18 mouse cellular contexts compared by ENCODE assay signal in genomic region chr1:14566386-14566785, GRCm38 (mm10).
"Had no signal": no experiment of that assay in that cellular context is flagged by ENCODE, and none has a peak within 500 bp of the region (broad histone marks: within the 10 kb centered on the region; RNA-seq: fewer than 3 reads in every experiment).

No protein-coding gene starts in this region.

- ATAC-seq: midbrain, embryonic 13.5 days; midbrain, embryonic 15.5 days had no signal

- H3K36me3 ChIP-seq: midbrain, embryonic 13.5 days; midbrain, embryonic 15.5 days; neural tube, embryonic 13.5 days; neural tube, embryonic 15.5 days had no signal

- DNase-seq: lung, adult 18-20 months; lung, embryonic 14.5 days; lung, postnatal 10 days; lung, postnatal 4 days; retina, postnatal 1 day; right cerebral cortex, adult 18-20 months; right cerebral cortex, postnatal 25 days; right cerebral cortex, postnatal 4 days; spleen, adult 18-20 months; thymus, adult 18-20 months; thymus, postnatal 14 days; thymus, postnatal 36 days had no signal

- H3K9me3 ChIP-seq: megakaryocyte, embryonic 14.5 days; midbrain, embryonic 13.5 days; midbrain, embryonic 15.5 days; neural tube, embryonic 13.5 days; neural tube, embryonic 15.5 days had no signal

- H3K27me3 ChIP-seq: megakaryocyte, embryonic 14.5 days; midbrain, embryonic 15.5 days had no signal

- H3K4me3 ChIP-seq: megakaryocyte, embryonic 14.5 days; midbrain, embryonic 13.5 days; midbrain, embryonic 15.5 days; neural tube, embryonic 13.5 days; neural tube, embryonic 15.5 days had no signal

- H3K4me1 ChIP-seq: megakaryocyte, embryonic 14.5 days; midbrain, embryonic 13.5 days; midbrain, embryonic 15.5 days; neural tube, embryonic 15.5 days had no signal

- H3K9ac ChIP-seq: lung, embryonic 14.5 days; midbrain, embryonic 13.5 days; midbrain, embryonic 15.5 days; neural tube, embryonic 13.5 days; neural tube, embryonic 15.5 days had no signal

- H3K4me2 ChIP-seq: lung, embryonic 14.5 days; midbrain, embryonic 11.5 days; midbrain, embryonic 13.5 days; midbrain, embryonic 15.5 days; neural tube, embryonic 13.5 days; neural tube, embryonic 15.5 days had no signal

- H3K27ac ChIP-seq: midbrain, embryonic 13.5 days; midbrain, embryonic 15.5 days; neural tube, embryonic 13.5 days; neural tube, embryonic 15.5 days had no signal
